Mouse (Mus musculus) liver, embryonic 16.5 days (tissue): ENCODE measurements around the gene Gm595. TPM values are rescaled to one million over a fixed set of nuclear protein-coding genes. Genes with fewer than 3 reads are reported as not detected.

ENCODE experiments used
- ATAC-seq: fragments of 200-750 bp; cut with Nextera tagmentation; 2 replicates; pipeline ENCODE4 v1.8.0; 2017; ENCODE audit warnings: low read depth, mild to moderate bottlenecking, moderate number of reproducible peaks, moderate library complexity
- H3K27ac ChIP-seq: fragments of 300-500 bp; sonication (generic); 2 replicates; pipeline ENCODE4 v1.5.1; 2014; ENCODE audit warnings: mild to moderate bottlenecking, low read length
- H3K27me3 ChIP-seq: fragments of 300-500 bp; sonication (generic); 2 replicates; pipeline ENCODE4 v1.6.1; 2014; ENCODE audit warnings: low read depth, low read length, mixed read lengths; ENCODE audit not compliant: control insufficient read depth, insufficient read depth
- H3K36me3 ChIP-seq: fragments of 300-500 bp; sonication (generic); 2 replicates; pipeline ENCODE4 v1.6.1; 2014; ENCODE audit warnings: mild to moderate bottlenecking; ENCODE audit not compliant: control insufficient read depth, insufficient read depth
- H3K4me1 ChIP-seq: fragments of 300-500 bp; sonication (generic); 2 replicates; pipeline ENCODE4 v1.6.1; 2014; ENCODE audit warnings: low read depth, low read length, mixed read lengths; ENCODE audit not compliant: control insufficient read depth
- H3K4me2 ChIP-seq: fragments of 300-500 bp; sonication (generic); 2 replicates; pipeline ENCODE4 v1.6.1; 2014; ENCODE audit warnings: low read depth, low read length, mixed read lengths
- H3K4me3 ChIP-seq: fragments of 300-500 bp; sonication (generic); 2 replicates; pipeline ENCODE4 v1.5.1; 2014; ENCODE audit warnings: low read depth, mild to moderate bottlenecking, low read length
- H3K9ac ChIP-seq: fragments of 300-500 bp; sonication (generic); 2 replicates; pipeline ENCODE4 v1.6.1; 2014; ENCODE audit warnings: low read depth, low read length
- H3K9me3 ChIP-seq: fragments of 300-500 bp; sonication (generic); replicated peaks from 2 replicates; pipeline ENCODE4 v1.6.1; 2016; ENCODE audit warnings: low read length; ENCODE audit not compliant: control insufficient read depth
- WGBS: fragments of 180-500 bp; shearing (Covaris S2); extraction: QIAGEN DNeasy Blood & Tissue Kit; methylation state at CpG from one replicate; pipeline ENCODE4 v1.1.7; 2014; ENCODE audit not compliant: insufficient replicate concordance; 5-methylcytosine and 5-hydroxymethylcytosine counted together
- polyA plus RNA-seq: library from polyadenylated mRNA; unstranded; fragments of >200 nt; fragmentation: Nextera tagmentation; extraction: Ambion mirVana; gene quantifications from 2 replicates; pipeline ENCODE4 v1.2.1, GENCODE M21; 2015

Gm595 gene
- 0.04 TPM in 1 of 2 replicates, not detected in the other for polyA plus RNA-seq

GRCm38 (mm10) chrX:48877613-48878012, at the start of gene Gm595:
Gene Gm595 (minus strand): TSS chrX:48877713.
- no peak for ATAC-seq

GRCm38 (mm10) chrX:48908421-48908820, 30.9 kb upstream of the Gm595 start:
- Histone ChIP-seq H3K4me3 (no peak overlapping the region), H3K36me3 (no peaks in the 10 kb centered on the region), H3K9ac (no peak overlapping the region), H3K27me3 (no peaks in the 10 kb centered on the region), H3K4me2 (no peak overlapping the region), H3K9me3 (no peaks in the 10 kb centered on the region), H3K4me1 (no peaks in the 10 kb centered on the region), H3K27ac (no peak overlapping the region)
- WGBS: 76% methylated on average over 4 of the region's 4 CpGs
- ATAC-seq: no peak

More at GRCm38 (mm10) chrX:48877613-48878012, at the start of gene Gm595:
- Histone ChIP-seq H3K9me3 (no peaks in the 10 kb centered on the region), H3K4me2 (no peak within 1 kb of the TSS), H3K27ac (no peak within 1 kb of the TSS), H3K4me3 (no peak within 1 kb of the TSS), H3K4me1 (no peaks in the 10 kb centered on the region), H3K36me3 (no peaks in the 10 kb centered on the region), H3K9ac (no peak within 1 kb of the TSS), H3K27me3 (no peaks in the 10 kb centered on the region)
- WGBS: 71% methylated on average over 13 of the region's 13 CpGs

- H3K36me3 ChIP-seq: no peaks in the 10 kb centered on the region
- H3K27me3 ChIP-seq: no peaks in the 10 kb centered on the region
- 57% methylated on average over 3 of the region's 3 CpGs for whole genome bisulfite sequencing
- no peak for ATAC-seq
- H3K27ac ChIP-seq: no peak overlapping the region
- no peak overlapping the region for H3K9ac ChIP-seq
- no peaks in the 10 kb centered on the region for H3K4me1 ChIP-seq
- no peak overlapping the region for H3K4me2 ChIP-seq
- no peak overlapping the region for H3K4me3 ChIP-seq
- no peaks in the 10 kb centered on the region for H3K9me3 ChIP-seq
Observed at GRCm38 (mm10) chrX:48903744-48904143, 26.2 kb upstream of the Gm595 start.

GRCm38 (mm10) chrX:48899555-48899954, 22.0 kb upstream of the Gm595 start:
- no peak overlapping the region for H3K4me2 ChIP-seq
- H3K27me3 ChIP-seq: no peaks in the 10 kb centered on the region
- no peaks in the 10 kb centered on the region for H3K36me3 ChIP-seq
- no peak overlapping the region for H3K4me3 ChIP-seq
- H3K9ac ChIP-seq: no peak overlapping the region
- H3K27ac ChIP-seq: no peak overlapping the region
- H3K4me1 ChIP-seq: no peaks in the 10 kb centered on the region
- ATAC-seq: no peak
- H3K9me3 ChIP-seq: no peaks in the 10 kb centered on the region
- 41% methylated on average over 5 of the region's 5 CpGs for WGBS

- ATAC-seq: peak; percentile 82
- WGBS: 40% methylated on average over 6 of the region's 6 CpGs
- H3K36me3 ChIP-seq: no peaks in the 10 kb centered on the region
- H3K9me3 ChIP-seq: no peaks in the 10 kb centered on the region
- no peak overlapping the region for H3K4me3 ChIP-seq
- H3K4me2 ChIP-seq: no peak overlapping the region
- no peaks in the 10 kb centered on the region for H3K27me3 ChIP-seq
- H3K4me1 ChIP-seq: no peaks in the 10 kb centered on the region
- no peak overlapping the region for H3K9ac ChIP-seq
- no peak overlapping the region for H3K27ac ChIP-seq
Observed at GRCm38 (mm10) chrX:48896803-48897202, 19.3 kb upstream of the Gm595 start.

GRCm38 (mm10) chrX:48893946-48894345, 16.4 kb upstream of the Gm595 start:
- ATAC-seq: no peak
- no peaks in the 10 kb centered on the region for H3K27me3 ChIP-seq
- no peaks in the 10 kb centered on the region for H3K4me1 ChIP-seq
- H3K36me3 ChIP-seq: no peaks in the 10 kb centered on the region
- H3K9me3 ChIP-seq: no peaks in the 10 kb centered on the region
- no peak overlapping the region for H3K4me3 ChIP-seq
- H3K9ac ChIP-seq: no peak overlapping the region
- H3K27ac ChIP-seq: no peak overlapping the region
- H3K4me2 ChIP-seq: no peak overlapping the region
- 61% methylated on average over 3 of the region's 3 CpGs for WGBS

- WGBS: 68% methylated on average over 9 of the region's 9 CpGs
- ATAC-seq: no peak
- Histone ChIP-seq H3K4me3 (no peak overlapping the region), H3K9ac (no peak overlapping the region), H3K4me2 (no peak overlapping the region), H3K4me1 (no peaks in the 10 kb centered on the region), H3K27me3 (no peaks in the 10 kb centered on the region), H3K9me3 (no peaks in the 10 kb centered on the region), H3K27ac (no peak overlapping the region), H3K36me3 (no peaks in the 10 kb centered on the region)
Observed at GRCm38 (mm10) chrX:48890259-48890658, 12.7 kb upstream of the Gm595 start.

- 33% methylated on average over 5 of the region's 5 CpGs for WGBS
- Histone ChIP-seq H3K4me3 (no peak overlapping the region), H3K9ac (no peak overlapping the region), H3K4me1 (no peaks in the 10 kb centered on the region), H3K9me3 (no peaks in the 10 kb centered on the region), H3K27ac (no peak overlapping the region), H3K27me3 (no peaks in the 10 kb centered on the region), H3K36me3 (no peaks in the 10 kb centered on the region), H3K4me2 (no peak overlapping the region)
- ATAC-seq: no peak
Observed at GRCm38 (mm10) chrX:48884615-48885014, 7.1 kb upstream of the Gm595 start.
